Comparison of ENCODE assay signal across 26 mouse cellular contexts in the genomic region with DNA sequence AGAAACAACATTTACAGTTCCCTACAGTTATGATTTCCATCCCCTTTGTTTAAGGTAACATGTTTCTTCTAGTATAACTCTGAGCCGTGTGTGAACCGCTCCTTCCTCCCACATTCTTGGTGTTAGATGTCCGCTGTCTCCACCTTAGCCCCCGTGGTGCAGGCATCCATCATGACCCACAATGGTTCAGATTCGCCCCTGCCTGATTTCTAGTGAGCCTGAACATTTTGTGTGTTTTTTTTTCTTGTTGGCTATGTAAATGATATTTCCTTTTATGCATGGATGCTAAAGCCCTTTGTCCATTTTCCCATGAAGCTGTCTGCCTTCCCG.
DNase-seq lines count a peak whose midpoint lies in the region; ATAC-seq and TF ChIP-seq lines count a peak whose summit lies in the region.
"Had no signal": no experiment of that assay in that cellular context is flagged by ENCODE, and none has a peak within 500 bp of the region (broad histone marks: within the 10 kb centered on the region; RNA-seq: fewer than 3 reads in every experiment).

No protein-coding gene starts in this region.

- H3K9me3 ChIP-seq in midbrain, embryonic 13.5 days: no peaks in the 10 kb centered on the region
- no peaks in the 10 kb centered on the region for H3K9me3 ChIP-seq in midbrain, postnatal 0 days (ENCODE audit: low read length)
- no peaks in the 10 kb centered on the region for H3K9me3 ChIP-seq in embryonic facial prominence, embryonic 14.5 days (ENCODE audit: control insufficient read depth, low read length)
- no peaks in the 10 kb centered on the region for H3K9me3 ChIP-seq in hindbrain, embryonic 12.5 days (replicated peaks)
- no peaks in the 10 kb centered on the region for H3K9me3 ChIP-seq in midbrain, embryonic 15.5 days
- H3K9me3 ChIP-seq: embryonic facial prominence, embryonic 12.5 days; forebrain, embryonic 15.5 days; intestine, embryonic 15.5 days; limb, embryonic 13.5 days; neural tube, embryonic 13.5 days; stomach, embryonic 15.5 days had no signal

- H3K4me1 ChIP-seq in midbrain, embryonic 13.5 days (replicated peaks): peaks cover 19% of the 10 kb centered on the region
- no peaks in the 10 kb centered on the region for H3K4me1 ChIP-seq in midbrain, postnatal 0 days (ENCODE audit: insufficient read depth, low read length)
- 0 out of 2 replicates have a peak, but pooled peaks cover 5% of the 10 kb centered on the region for H3K4me1 ChIP-seq in embryonic facial prominence, embryonic 14.5 days (ENCODE audit: control insufficient read depth, insufficient read depth, low read length)
- peaks cover 24% of the 10 kb centered on the region for H3K4me1 ChIP-seq in hindbrain, embryonic 12.5 days
- H3K4me1 ChIP-seq in midbrain, embryonic 15.5 days: peaks cover 16% of the 10 kb centered on the region
- no peaks in the 10 kb centered on the region for H3K4me1 ChIP-seq in lung, adult 2 months (ENCODE audit: control insufficient read depth, insufficient read depth, low read length)
- H3K4me1 ChIP-seq: intestine, embryonic 15.5 days; liver, embryonic 12.5 days; stomach, embryonic 15.5 days had no signal

- ATAC-seq in midbrain, embryonic 13.5 days: no peak
- no peak for ATAC-seq in midbrain, postnatal 0 days (ENCODE audit: low FRiP score)
- ATAC-seq in embryonic facial prominence, embryonic 14.5 days (ENCODE audit: low read depth): peak; percentile 80
- ATAC-seq in hindbrain, embryonic 12.5 days (ENCODE audit: low FRiP score): 0 out of 2 replicates have a peak, but pooled peaks have one; percentile 53
- no peak for ATAC-seq in midbrain, embryonic 15.5 days (replicated peaks)
- ATAC-seq: activated CD4-positive, CD25-positive, alpha-beta regulatory T cell, adult 4 months; forebrain, embryonic 15.5 days; intestine, embryonic 15.5 days; liver, embryonic 12.5 days had no signal

- H3K27ac ChIP-seq in midbrain, embryonic 13.5 days: peak overlapping the region; percentile 45
- H3K27ac ChIP-seq in midbrain, postnatal 0 days (ENCODE audit: low read depth, low read length): no peak overlapping the region; the same call in 1 of the 2 replicates
- H3K27ac ChIP-seq in embryonic facial prominence, embryonic 14.5 days (replicated peaks; ENCODE audit: low read depth, low read length): peak overlapping the region; percentile 23; the same call in 1 of the 2 replicates
- peak overlapping the region; percentile 46 for H3K27ac ChIP-seq in hindbrain, embryonic 12.5 days
- peak overlapping the region; percentile 35; the same call in 1 of the 2 replicates for H3K27ac ChIP-seq in midbrain, embryonic 15.5 days
- H3K27ac ChIP-seq: embryonic facial prominence, embryonic 12.5 days; intestine, embryonic 15.5 days; layer of hippocampus, adult 2 months; limb, embryonic 13.5 days; liver, embryonic 12.5 days; neural tube, embryonic 13.5 days; stomach, embryonic 15.5 days had no signal

- H3K9ac ChIP-seq in midbrain, embryonic 13.5 days (replicated peaks): no peak overlapping the region
- H3K9ac ChIP-seq in midbrain, postnatal 0 days (replicated peaks; ENCODE audit: low read length, poor library complexity, severe bottlenecking): no peak overlapping the region
- no peak overlapping the region for H3K9ac ChIP-seq in embryonic facial prominence, embryonic 14.5 days (ENCODE audit: low read depth, low read length)
- no peak overlapping the region for H3K9ac ChIP-seq in hindbrain, embryonic 12.5 days
- no peak overlapping the region for H3K9ac ChIP-seq in midbrain, embryonic 15.5 days
- H3K9ac ChIP-seq: embryonic facial prominence, embryonic 12.5 days; forebrain, embryonic 15.5 days; intestine, embryonic 15.5 days; limb, embryonic 13.5 days; liver, embryonic 12.5 days; neural tube, embryonic 13.5 days; stomach, embryonic 15.5 days had no signal

- no peak overlapping the region for H3K4me3 ChIP-seq in midbrain, embryonic 13.5 days (replicated peaks)
- no peak overlapping the region for H3K4me3 ChIP-seq in midbrain, postnatal 0 days (ENCODE audit: low read depth, low read length)
- H3K4me3 ChIP-seq in embryonic facial prominence, embryonic 14.5 days (ENCODE audit: low read depth, low read length): no peak overlapping the region
- H3K4me3 ChIP-seq in hindbrain, embryonic 12.5 days: no peak overlapping the region
- no peak overlapping the region for H3K4me3 ChIP-seq in midbrain, embryonic 15.5 days
- H3K4me3 ChIP-seq in lung, adult 2 months (replicated peaks; ENCODE audit: extremely low read depth, low read depth, low read length): no peak overlapping the region
- H3K4me3 ChIP-seq: embryonic facial prominence, embryonic 12.5 days; forebrain, embryonic 15.5 days; intestine, embryonic 15.5 days; layer of hippocampus, adult 2 months; limb, embryonic 13.5 days; liver, embryonic 12.5 days; neural tube, embryonic 13.5 days; stomach, embryonic 15.5 days had no signal

- no peak overlapping the region for H3K4me2 ChIP-seq in midbrain, embryonic 13.5 days (replicated peaks)
- H3K4me2 ChIP-seq in midbrain, postnatal 0 days (ENCODE audit: low read depth, low read length, poor library complexity, severe bottlenecking): no peak overlapping the region
- no peak overlapping the region for H3K4me2 ChIP-seq in embryonic facial prominence, embryonic 14.5 days (ENCODE audit: low read depth, low read length)
- peak overlapping the region; percentile 13; the same call in 1 of the 2 replicates for H3K4me2 ChIP-seq in hindbrain, embryonic 12.5 days (replicated peaks)
- H3K4me2 ChIP-seq in midbrain, embryonic 15.5 days: no peak overlapping the region
- H3K4me2 ChIP-seq: embryonic facial prominence, embryonic 12.5 days; forebrain, embryonic 15.5 days; heart, embryonic 11.5 days; intestine, embryonic 15.5 days; limb, embryonic 13.5 days; liver, embryonic 12.5 days; neural tube, embryonic 13.5 days; stomach, embryonic 15.5 days had no signal

- DNase-seq in midbrain, postnatal 0 days (ENCODE audit: low spot score): no peak
- DNase-seq in embryonic facial prominence, embryonic 14.5 days (ENCODE audit: low spot score): peak; percentile 56
- DNase-seq in lung, adult 2 months: no peak
- no peak for DNase-seq in thymus, postnatal 10 days (ENCODE audit: low spot score in 2 of 2)
- DNase-seq: adrenal gland, adult 8-10 months; cerebellum, adult 18-20 months; cerebellum, postnatal 25 days; gastrocnemius, postnatal 14 days; kidney, adult 8-10 months; kidney, postnatal 14 days; lung, adult 18-20 months; lung, postnatal 14 days; thymus, postnatal 36 days had no signal

- no peaks in the 10 kb centered on the region for H3K36me3 ChIP-seq in midbrain, embryonic 13.5 days
- no peaks in the 10 kb centered on the region for H3K36me3 ChIP-seq in midbrain, postnatal 0 days (ENCODE audit: insufficient read depth, low read length)
- H3K36me3 ChIP-seq in embryonic facial prominence, embryonic 14.5 days (ENCODE audit: control insufficient read depth, insufficient read depth, low read length): no peaks in the 10 kb centered on the region
- H3K36me3 ChIP-seq in hindbrain, embryonic 12.5 days: no peaks in the 10 kb centered on the region
- no peaks in the 10 kb centered on the region for H3K36me3 ChIP-seq in midbrain, embryonic 15.5 days (replicated peaks)
- H3K36me3 ChIP-seq: embryonic facial prominence, embryonic 12.5 days; forebrain, embryonic 15.5 days; intestine, embryonic 15.5 days; limb, embryonic 13.5 days; liver, embryonic 12.5 days; neural tube, embryonic 13.5 days; stomach, embryonic 15.5 days had no signal

- TF ChIP-seq CTCF in midbrain, postnatal 0 days (IDR thresholded peaks at IDR 0.05): no peak
- TF ChIP-seq CTCF in lung, adult 2 months (IDR thresholded peaks at IDR 0.05; ENCODE audit: insufficient read depth, low read length): no peak

- no peaks in the 10 kb centered on the region for H3K27me3 ChIP-seq in midbrain, embryonic 13.5 days
- H3K27me3 ChIP-seq in midbrain, postnatal 0 days (ENCODE audit: insufficient read depth, low read length): no peaks in the 10 kb centered on the region
- H3K27me3 ChIP-seq in embryonic facial prominence, embryonic 14.5 days (replicated peaks; ENCODE audit: control insufficient read depth, insufficient read depth, low read length): no peaks in the 10 kb centered on the region
- H3K27me3 ChIP-seq in hindbrain, embryonic 12.5 days: no peaks in the 10 kb centered on the region
- no peaks in the 10 kb centered on the region for H3K27me3 ChIP-seq in midbrain, embryonic 15.5 days (replicated peaks)
- H3K27me3 ChIP-seq: embryonic facial prominence, embryonic 12.5 days; forebrain, embryonic 15.5 days; intestine, embryonic 15.5 days; limb, embryonic 13.5 days; liver, embryonic 12.5 days; neural tube, embryonic 13.5 days; stomach, embryonic 15.5 days had no signal

- WGBS in midbrain, embryonic 13.5 days: 44% methylated on average over 6 of the region's 6 CpGs
- 34% methylated on average over 6 of the region's 6 CpGs for WGBS in midbrain, postnatal 0 days
- WGBS in embryonic facial prominence, embryonic 14.5 days: 25% methylated on average over 6 of the region's 6 CpGs
- WGBS in hindbrain, embryonic 12.5 days: 23% methylated on average over 6 of the region's 6 CpGs
- 44% methylated on average over 6 of the region's 6 CpGs for WGBS in midbrain, embryonic 15.5 days
- WGBS in lung, adult 2 months: 52% methylated on average over 6 of the region's 6 CpGs

- TF ChIP-seq POLR2A in lung, adult 2 months (IDR thresholded peaks at IDR 0.05; ENCODE audit: borderline replicate concordance, extremely low read depth, low read depth, low read length): no peak

Comparison
In these comparisons a context has a peak if more than half of its experiments do, and no peak if none do; other contexts are left out.
1. ATAC-seq: peak in embryonic facial prominence, embryonic 14.5 days (single experiment) and hindbrain, embryonic 12.5 days (single experiment); none in midbrain, embryonic 13.5 days (single experiment), midbrain, postnatal 0 days (single experiment) and midbrain, embryonic 15.5 days (single experiment).